Comparison of ENCODE assay signal across 12 mouse cellular contexts in genomic region chr3:69597211-69597610, GRCm38 (mm10). TPM values are rescaled to one million over a fixed set of nuclear protein-coding genes. Genes with fewer than 3 reads are reported as not detected.
DNase-seq lines count a peak whose midpoint lies in the region; ATAC-seq and TF ChIP-seq lines count a peak whose summit lies in the region.
"Had no signal": no experiment of that assay in that cellular context is flagged by ENCODE, and none has a peak within 500 bp of the region (broad histone marks: within the 10 kb centered on the region; RNA-seq: fewer than 3 reads in every experiment).

No protein-coding gene starts in this region.

- H3K27ac ChIP-seq in kidney, postnatal 0 days = no peak overlapping the region
- H3K27ac ChIP-seq in forebrain, embryonic 10.5 days = no peak overlapping the region
- no peak overlapping the region for H3K27ac ChIP-seq in intestine, embryonic 14.5 days (ENCODE audit: low read depth)
- H3K27ac ChIP-seq in neural tube, embryonic 13.5 days (replicated peaks) = no peak overlapping the region
- H3K27ac ChIP-seq: liver, embryonic 15.5 days had no signal

- ATAC-seq in kidney, postnatal 0 days (replicated peaks; ENCODE audit: low FRiP score, low read depth) = no peak
- no peak for ATAC-seq in intestine, embryonic 14.5 days (replicated peaks; ENCODE audit: low FRiP score, low TSS enrichment, low read depth)
- no peak for ATAC-seq in neural tube, embryonic 13.5 days (ENCODE audit: low read depth)
- ATAC-seq in megakaryocyte progenitor cell, adult 5-6 weeks (replicated peaks; ENCODE audit: poor library complexity) = no peak
- ATAC-seq: inflammation-experienced regulatory T-cells, adult 6 months had no signal

- intact Hi-C loops in left cerebral cortex, postnatal 4 days (cut with DNase I) = no loop called here

- no peak for DNase-seq in kidney, postnatal 0 days (ENCODE audit: low spot score)
- no peak for DNase-seq in kidney, adult 9 months
- DNase-seq in forebrain, embryonic 10.5 days (ENCODE audit: extremely low spot score, low spot score) = no peak
- DNase-seq in intestine, embryonic 14.5 days (ENCODE audit: low spot score) = no peak
- DNase-seq in left cerebral cortex, postnatal 4 days = no peak
- DNase-seq in layer of hippocampus, postnatal 10 days (ENCODE audit: low spot score in 2 of 2) = no peak
- DNase-seq: adrenal gland, postnatal 25 days; thymus, adult 18-20 months had no signal

- peak overlapping the region; percentile 95; the same call in 1 of the 2 replicates for H3K4me2 ChIP-seq in kidney, postnatal 0 days (ENCODE audit: low read length)
- peak overlapping the region; percentile 74 for H3K4me2 ChIP-seq in intestine, embryonic 14.5 days (ENCODE audit: low read length)
- H3K4me2 ChIP-seq in neural tube, embryonic 13.5 days = peak overlapping the region; percentile 67

- no peak overlapping the region for H3K9ac ChIP-seq in kidney, postnatal 0 days (ENCODE audit: low read depth, low read length)
- peak overlapping the region; percentile 77; the same call in 1 of the 2 replicates for H3K9ac ChIP-seq in intestine, embryonic 14.5 days (ENCODE audit: low read length)
- peak overlapping the region; percentile 88 for H3K9ac ChIP-seq in neural tube, embryonic 13.5 days
- H3K9ac ChIP-seq: liver, embryonic 15.5 days had no signal

- no peaks in the 10 kb centered on the region for H3K27me3 ChIP-seq in kidney, postnatal 0 days (ENCODE audit: insufficient read depth, low read length)
- peaks cover 18% of the 10 kb centered on the region for H3K27me3 ChIP-seq in forebrain, embryonic 10.5 days (ENCODE audit: poor library complexity, severe bottlenecking)
- H3K27me3 ChIP-seq in intestine, embryonic 14.5 days (replicated peaks; ENCODE audit: control insufficient read depth, insufficient read depth, low read length) = no peaks in the 10 kb centered on the region
- no peaks in the 10 kb centered on the region for H3K27me3 ChIP-seq in neural tube, embryonic 13.5 days

- no peaks in the 10 kb centered on the region for H3K36me3 ChIP-seq in kidney, postnatal 0 days (ENCODE audit: insufficient read depth, low read length)
- 0 out of 2 replicates have a peak, but pooled peaks cover 2% of the 10 kb centered on the region for H3K36me3 ChIP-seq in forebrain, embryonic 10.5 days (replicated peaks)
- H3K36me3 ChIP-seq in intestine, embryonic 14.5 days (ENCODE audit: control insufficient read depth, insufficient read depth, low read length) = no peaks in the 10 kb centered on the region
- H3K36me3 ChIP-seq in neural tube, embryonic 13.5 days = no peaks in the 10 kb centered on the region
- H3K36me3 ChIP-seq: liver, embryonic 15.5 days had no signal

- no peaks in the 10 kb centered on the region for H3K4me1 ChIP-seq in kidney, postnatal 0 days (replicated peaks; ENCODE audit: insufficient read depth, low read length)
- H3K4me1 ChIP-seq in forebrain, embryonic 10.5 days = peaks cover 26% of the 10 kb centered on the region
- H3K4me1 ChIP-seq in intestine, embryonic 14.5 days (replicated peaks; ENCODE audit: control insufficient read depth, insufficient read depth, low read length) = peaks cover 4% of the 10 kb centered on the region; the same call in 1 of the 2 replicates
- peaks cover 24% of the 10 kb centered on the region for H3K4me1 ChIP-seq in neural tube, embryonic 13.5 days (replicated peaks)
- H3K4me1 ChIP-seq: liver, embryonic 15.5 days had no signal

- H3K4me3 ChIP-seq in kidney, postnatal 0 days (replicated peaks; ENCODE audit: low read depth, low read length) = no peak overlapping the region
- peak overlapping the region; percentile 77 for H3K4me3 ChIP-seq in forebrain, embryonic 10.5 days
- peak overlapping the region; percentile 80 for H3K4me3 ChIP-seq in intestine, embryonic 14.5 days (ENCODE audit: low read depth, low read length)
- peak overlapping the region; percentile 76 for H3K4me3 ChIP-seq in neural tube, embryonic 13.5 days

- no peaks in the 10 kb centered on the region for H3K9me3 ChIP-seq in kidney, postnatal 0 days (replicated peaks; ENCODE audit: low read length)
- H3K9me3 ChIP-seq in forebrain, embryonic 10.5 days = no peaks in the 10 kb centered on the region
- no peaks in the 10 kb centered on the region for H3K9me3 ChIP-seq in intestine, embryonic 14.5 days (ENCODE audit: control insufficient read depth, low read length)
- H3K9me3 ChIP-seq in neural tube, embryonic 13.5 days = no peaks in the 10 kb centered on the region
- H3K9me3 ChIP-seq: liver, embryonic 15.5 days had no signal

- TF ChIP-seq CTCF in kidney, postnatal 0 days (IDR thresholded peaks at IDR 0.05; ENCODE audit: low read depth) = no peak

- WGBS in kidney, postnatal 0 days = 89% methylated on average over 6 of the region's 6 CpGs
- 95% methylated on average over 6 of the region's 6 CpGs for WGBS in forebrain, embryonic 10.5 days
- WGBS in intestine, embryonic 14.5 days = 81% methylated on average over 6 of the region's 6 CpGs
- 85% methylated on average over 6 of the region's 6 CpGs for WGBS in neural tube, embryonic 13.5 days

RNA-seq across cellular contexts. Expression of gene B3galnt1, which starts 1.5 kb away (rescaled TPM):
- polyA plus RNA-seq in kidney, postnatal 0 days (2015; fragmentation: Nextera tagmentation; extraction: Ambion mirVana) = 31.4 and 33.9 TPM in 2 replicates
- 27.5 and 29.2 TPM in 2 replicates for polyA plus RNA-seq in forebrain, embryonic 10.5 days (2016; fragmentation: Nextera tagmentation; extraction: Ambion mirVana)
- 36.5 and 43.6 TPM in 2 replicates for polyA plus RNA-seq in intestine, embryonic 14.5 days (2014; fragmentation: Nextera tagmentation; extraction: Ambion mirVana)
- 76.0 and 82.6 TPM in 2 replicates for polyA plus RNA-seq in neural tube, embryonic 13.5 days (2015; fragmentation: Nextera tagmentation; extraction: Ambion mirVana)
- 0.10 and 0.84 TPM in 2 replicates for total RNA-seq in megakaryocyte progenitor cell, adult 5-6 weeks (2015)
- total RNA-seq in megakaryocyte progenitor cell, adult 5-6 weeks (2017) = 0.12 and 1.1 TPM in 2 replicates
- 10 to 100 TPM; 54.3 to 58.8 TPM for total RNA-seq in left cerebral cortex, postnatal 4 days (2021)
- total RNA-seq in layer of hippocampus, postnatal 10 days (2021) = 10 to 100 TPM; 47.3 to 51.6 TPM
